Mouse (Mus musculus) small intestine, adult 2 months (tissue): ENCODE data around the gene Sh3pxd2a. TPM values are rescaled to one million over a fixed set of nuclear protein-coding genes. Genes with fewer than 3 reads are reported as not detected.

ENCODE experiments used
- H3K27ac ChIP-seq: fragments of 200-500 bp; 2 replicates; pipeline ENCODE4 v1.5.1; 2012; ENCODE audit warnings: low read depth, low read length, control low read depth, inconsistent platforms; ENCODE audit not compliant: insufficient read depth
- H3K27me3 ChIP-seq: fragments of 200-500 bp; 2 replicates; pipeline ENCODE4 v1.6.1; 2012; ENCODE audit warnings: mild to moderate bottlenecking, moderate library complexity, low read length, inconsistent platforms; ENCODE audit not compliant: control insufficient read depth, insufficient read depth
- H3K36me3 ChIP-seq: fragments of 200-500 bp; 2 replicates; pipeline ENCODE4 v1.6.1; 2012; ENCODE audit warnings: mild to moderate bottlenecking, low read length, control low read depth, inconsistent platforms; ENCODE audit not compliant: control insufficient read depth, insufficient read depth
- H3K4me1 ChIP-seq: fragments of 200-500 bp; 2 replicates; pipeline ENCODE4 v1.6.1; 2012; ENCODE audit warnings: low read length, inconsistent platforms, mixed read lengths; ENCODE audit not compliant: control insufficient read depth, insufficient read depth, insufficient read length
- H3K4me3 ChIP-seq: fragments of 200-500 bp; 2 replicates; pipeline ENCODE4 v1.5.1; 2012; ENCODE audit warnings: low read depth, mild to moderate bottlenecking, control low read depth, inconsistent platforms, low read length, moderate library complexity
- CTCF ChIP-seq: fragments of 200-500 bp; IDR thresholded peaks from 2 replicates; pipeline ENCODE4 v1.5.1; 2012; ENCODE audit warnings: low read depth, mild to moderate bottlenecking, control low read depth, inconsistent platforms, low read length, moderate library complexity, mixed read lengths; ENCODE audit not compliant: insufficient replicate concordance, insufficient read length; ENCODE audit errors: extremely low read depth
- POLR2A ChIP-seq: fragments of 200-500 bp; IDR thresholded peaks from 2 replicates; pipeline ENCODE4 v1.6.1; 2012; ENCODE audit warnings: low read depth, mild to moderate bottlenecking, control low read depth, inconsistent platforms, low read length, moderate library complexity
- WGBS: fragments of 180-500 bp; shearing (Covaris S2); methylation state at CpG from one replicate; pipeline ENCODE4 v1.1.7; 2018; 5-methylcytosine and 5-hydroxymethylcytosine counted together
- polyA plus RNA-seq: library from polyadenylated mRNA; depleted of rRNA; stranded (reverse); fragments of >200 nt; gene quantifications from 2 replicates; pipeline ENCODE4 v1.2.3, GENCODE M21; 2012

Sh3pxd2a gene
- polyA plus RNA-seq, 1 experiment = 6.3 TPM

DNA sequence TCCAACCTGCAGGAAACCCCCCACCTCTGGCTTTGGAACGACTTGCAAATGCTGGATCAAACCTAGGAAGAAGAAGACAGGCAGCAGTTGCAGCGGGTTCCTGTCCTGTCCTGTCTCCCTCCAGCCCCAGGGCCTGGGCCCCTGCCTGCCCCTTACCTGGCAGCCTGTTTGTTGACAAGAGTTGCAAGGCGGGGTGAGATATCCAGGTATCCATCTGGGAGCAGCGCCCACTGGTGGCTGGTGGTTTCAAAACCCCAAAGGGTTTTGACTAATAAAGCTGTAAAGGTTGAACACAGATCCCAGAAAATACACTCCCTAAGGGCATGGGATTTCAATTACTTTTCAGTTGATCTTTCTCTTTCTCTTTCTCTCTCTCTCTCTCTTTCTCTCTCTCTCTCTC, 24.0 kb upstream of the Sh3pxd2a start:
- Histone ChIP-seq H3K4me1 (peaks cover 7% of the 10 kb centered on the region), H3K27ac (no peak overlapping the region), H3K36me3 (no peaks in the 10 kb centered on the region), H3K4me3 (no peak overlapping the region), H3K27me3 (no peaks in the 10 kb centered on the region)
- 31% methylated on average over 4 of the region's 4 CpGs for WGBS
- TF ChIP-seq CTCF = peak; percentile 54; the same call in 1 of the 2 replicates
- no peak for TF ChIP-seq POLR2A

DNA sequence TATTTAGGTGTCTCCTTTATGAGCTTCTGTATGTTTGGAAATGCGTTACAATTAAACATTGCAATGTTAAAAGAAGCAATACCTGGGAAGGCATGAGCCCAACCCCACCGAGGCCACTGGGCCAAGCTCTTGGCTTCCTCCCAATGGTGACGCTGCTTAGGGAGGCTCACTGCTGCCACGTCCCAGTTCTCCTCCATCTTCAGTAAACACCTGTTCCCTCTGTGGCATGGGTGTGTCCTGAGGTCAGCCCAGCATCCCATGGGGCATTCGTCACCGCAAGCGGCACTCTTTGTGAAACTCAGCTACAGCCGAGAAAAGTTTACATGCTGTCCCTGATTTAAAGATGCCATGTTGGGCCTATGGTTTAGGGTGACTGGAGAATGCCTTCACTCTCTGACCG, 23.4 kb upstream of the Sh3pxd2a start:
- H3K27me3 ChIP-seq = no peaks in the 10 kb centered on the region
- no peak overlapping the region for H3K4me3 ChIP-seq
- peaks cover 7% of the 10 kb centered on the region for H3K4me1 ChIP-seq
- WGBS = 75% methylated on average over 9 of the region's 9 CpGs
- H3K27ac ChIP-seq = no peak overlapping the region
- H3K36me3 ChIP-seq = no peaks in the 10 kb centered on the region
- TF ChIP-seq POLR2A (no peak), CTCF (no peak)

- H3K27ac ChIP-seq = 0 out of 2 replicates have a peak overlapping the region, but pooled peaks have one; percentile 26
- WGBS = 37% methylated on average over 9 of the region's 9 CpGs
- TF ChIP-seq POLR2A (no peak), CTCF (no peak)
Observed at GRCm38 (mm10) chr19:47485997-47486566, 21.9 kb upstream of the Sh3pxd2a start.

DNA sequence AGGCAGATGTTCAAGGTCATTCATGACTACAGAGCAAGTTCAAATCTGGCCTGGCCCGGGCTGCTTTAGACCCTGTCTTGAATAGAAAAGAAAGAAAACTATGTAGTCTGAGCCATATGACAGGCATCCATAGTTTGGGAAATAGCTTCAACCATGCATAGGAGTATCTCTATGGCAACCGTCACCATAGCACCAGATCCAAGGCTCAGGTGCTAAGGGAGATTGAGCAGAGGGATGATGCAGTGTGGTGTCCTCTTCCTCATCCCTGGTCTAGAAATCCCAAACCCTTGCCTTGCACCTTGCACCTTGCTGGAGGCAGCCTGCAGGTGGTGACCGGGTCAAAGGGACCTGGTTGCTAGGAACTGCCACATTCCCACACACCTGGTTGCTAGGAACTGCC, 19.9 kb upstream of the Sh3pxd2a start:
- Histone ChIP-seq H3K4me3 (no peak overlapping the region), H3K27me3 (no peaks in the 10 kb centered on the region), H3K4me1 (peaks cover 4% of the 10 kb centered on the region; the same call in 1 of the 2 replicates), H3K27ac (no peak overlapping the region), H3K36me3 (no peaks in the 10 kb centered on the region)
- 63% methylated on average over 3 of the region's 3 CpGs for WGBS
- no peak for TF ChIP-seq POLR2A
- TF ChIP-seq CTCF = no peak

More at GRCm38 (mm10) chr19:47485997-47486566, 21.9 kb upstream of the Sh3pxd2a start:
- H3K36me3 ChIP-seq = no peaks in the 10 kb centered on the region
- H3K4me1 ChIP-seq = peaks cover 4% of the 10 kb centered on the region; the same call in 1 of the 2 replicates
- H3K4me3 ChIP-seq = no peak overlapping the region
- H3K27me3 ChIP-seq = no peaks in the 10 kb centered on the region

DNA sequence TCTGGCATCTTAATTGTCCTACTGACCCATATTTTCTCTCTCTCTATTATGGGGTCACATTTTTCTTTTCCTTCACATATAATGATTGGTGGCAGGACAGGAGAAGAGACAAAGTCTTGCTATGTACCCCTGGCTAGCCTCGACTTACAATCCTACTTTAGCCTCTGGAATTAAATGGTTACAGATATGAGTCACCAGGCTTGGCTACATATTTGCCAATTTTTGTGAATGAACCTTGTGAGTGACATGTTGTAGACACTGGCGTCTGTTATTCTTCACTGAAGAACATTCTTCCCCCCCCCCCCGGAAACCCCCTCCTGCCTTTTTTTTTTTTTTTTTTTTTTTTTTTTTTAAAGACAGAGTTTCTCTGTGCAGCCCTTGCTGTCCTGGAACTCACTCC, 19.1 kb upstream of the Sh3pxd2a start:
- no peak for TF ChIP-seq POLR2A
- no peak for TF ChIP-seq CTCF
- no peak overlapping the region for H3K4me3 ChIP-seq

GRCm38 (mm10) chr19:47473453-47473852, 9.3 kb upstream of the Sh3pxd2a start:
- no peaks in the 10 kb centered on the region for H3K4me1 ChIP-seq
- H3K36me3 ChIP-seq = no peaks in the 10 kb centered on the region
- no peaks in the 10 kb centered on the region for H3K27me3 ChIP-seq
- no peak overlapping the region for H3K4me3 ChIP-seq
- no peak overlapping the region for H3K27ac ChIP-seq
- 84% methylated on average over 3 of the region's 3 CpGs for WGBS
- TF ChIP-seq CTCF = no peak
- no peak for TF ChIP-seq POLR2A

More for the DNA sequence above, 19.1 kb upstream of the Sh3pxd2a start:
- Histone ChIP-seq H3K27ac (no peak overlapping the region), H3K27me3 (no peaks in the 10 kb centered on the region), H3K36me3 (no peaks in the 10 kb centered on the region), H3K4me1 (peaks cover 4% of the 10 kb centered on the region; the same call in 1 of the 2 replicates)
- WGBS = 57% methylated on average over 3 of the region's 3 CpGs

DNA sequence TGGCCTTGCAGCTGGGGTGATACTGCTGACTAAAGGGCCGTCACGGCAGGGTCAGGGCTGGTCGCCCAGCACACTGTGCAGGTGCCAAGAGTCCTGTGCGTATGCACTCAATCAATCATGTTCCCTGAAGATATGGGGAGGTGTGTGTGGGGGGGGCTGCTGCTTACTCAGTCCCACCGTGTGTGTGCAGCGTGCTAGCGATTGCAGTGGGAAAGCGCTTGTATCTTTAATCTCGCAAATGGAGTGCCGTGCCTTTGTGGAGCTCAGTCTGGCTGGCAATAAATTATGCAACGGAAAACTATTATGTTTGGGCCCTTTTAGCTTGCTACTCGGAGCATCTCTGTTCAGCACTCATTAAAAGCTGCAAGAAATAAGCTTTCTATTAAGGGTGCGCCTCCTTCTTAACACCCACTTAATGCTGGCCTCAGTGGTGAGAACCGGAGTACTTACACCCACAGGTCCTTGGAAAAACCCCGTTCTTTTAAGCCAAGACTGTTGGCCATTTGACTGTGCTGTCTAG, 8.7 kb upstream of the Sh3pxd2a start:
- Histone ChIP-seq H3K4me1 (no peaks in the 10 kb centered on the region), H3K4me3 (no peak overlapping the region), H3K27me3 (no peaks in the 10 kb centered on the region), H3K36me3 (no peaks in the 10 kb centered on the region), H3K27ac (no peak overlapping the region)
- TF ChIP-seq CTCF (no peak), POLR2A (no peak)
- 55% methylated on average over 15 of the region's 15 CpGs for WGBS
